Mouse (Mus musculus) limb, embryonic 12.5 days (tissue): ENCODE results near the gene Phf11b. TPM values are rescaled to one million over a fixed set of nuclear protein-coding genes. Genes with fewer than 3 reads are reported as not detected.
"Not testable (repeated sequence)": the region's sequence is repeated elsewhere in the genome, so short reads cannot be mapped to it uniquely, and the experiment has no call there.

ENCODE experiments used
- ATAC-seq: fragments of 200-750 bp; cut with Nextera tagmentation; 2 replicates; pipeline ENCODE4 v1.8.0; 2017; ENCODE audit warnings: low read depth, moderate TSS enrichment; ENCODE audit not compliant: insufficient number of reproducible peaks, insufficient read depth, low FRiP score, low TSS enrichment
- H3K27ac ChIP-seq: fragments of 300-500 bp; sonication (generic); 2 replicates; pipeline ENCODE4 v1.5.1; 2016; ENCODE audit warnings: mild to moderate bottlenecking, moderate library complexity
- H3K27me3 ChIP-seq: fragments of 300-500 bp; sonication (generic); 2 replicates; pipeline ENCODE4 v1.6.1; 2016; ENCODE audit warnings: mild to moderate bottlenecking, moderate library complexity
- H3K36me3 ChIP-seq: fragments of 300-500 bp; sonication (generic); 2 replicates; pipeline ENCODE4 v1.6.1; 2016; ENCODE audit warnings: mild to moderate bottlenecking, moderate library complexity
- H3K4me1 ChIP-seq: fragments of 300-500 bp; sonication (generic); replicated peaks from 2 replicates; pipeline ENCODE4 v1.6.1; 2016
- H3K4me2 ChIP-seq: fragments of 300-500 bp; sonication (generic); 2 replicates; pipeline ENCODE4 v1.6.1; 2016; ENCODE audit warnings: mild to moderate bottlenecking, moderate library complexity
- H3K4me3 ChIP-seq: fragments of 300-500 bp; sonication (generic); replicated peaks from 2 replicates; pipeline ENCODE4 v1.5.1; 2016; ENCODE audit warnings: mild to moderate bottlenecking
- H3K9ac ChIP-seq: fragments of 300-500 bp; sonication (generic); replicated peaks from 2 replicates; pipeline ENCODE4 v1.6.1; 2016; ENCODE audit warnings: mild to moderate bottlenecking, moderate library complexity
- H3K9me3 ChIP-seq: fragments of 300-500 bp; sonication (generic); 2 replicates; pipeline ENCODE4 v1.6.1; 2016; ENCODE audit warnings: mild to moderate bottlenecking, moderate library complexity
- WGBS: fragments of 180-500 bp; shearing (Covaris S2); methylation state at CpG from one replicate; pipeline ENCODE4 v1.1.7; 2016; 5-methylcytosine and 5-hydroxymethylcytosine counted together
- polyA plus RNA-seq: library from polyadenylated mRNA; unstranded; fragments of >200 nt; fragmentation: Nextera tagmentation; extraction: Ambion mirVana; gene quantifications from 2 replicates; pipeline ENCODE4 v1.2.1, GENCODE M21; 2016

Phf11b gene
- not detected in 2 replicates for polyA plus RNA-seq

DNA sequence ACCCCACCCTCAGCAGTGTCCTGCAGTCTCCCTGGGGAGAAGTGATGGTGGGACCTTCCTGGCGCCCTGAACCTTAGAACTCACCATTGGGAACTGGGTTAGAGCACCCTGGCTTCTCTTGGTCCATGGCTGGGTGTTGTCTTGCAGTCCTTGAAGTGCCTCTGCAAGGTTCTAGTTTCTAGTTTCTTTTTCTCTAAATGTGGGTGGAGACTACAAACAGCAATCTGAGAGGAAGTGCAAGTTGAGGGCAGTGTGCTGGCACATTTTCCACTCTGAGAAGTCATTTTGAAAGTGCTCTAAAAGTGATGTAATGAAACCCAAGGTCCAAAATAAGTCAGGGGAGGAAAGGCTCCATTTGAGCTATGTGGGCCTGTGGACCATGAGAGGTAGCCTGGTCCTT lies at the start of gene Phf11b:
TSS of gene Phf11b (minus strand) at position 163 of the 400 bp plus-strand sequence.
- not testable (repeated sequence) for H3K27me3 ChIP-seq, H3K9me3 ChIP-seq, H3K36me3 ChIP-seq, H3K4me2 ChIP-seq, H3K9ac ChIP-seq, H3K27ac ChIP-seq, ATAC-seq, H3K4me1 ChIP-seq, H3K4me3 ChIP-seq
- WGBS, result 75% methylated on average over 1 of the region's 1 CpGs

DNA sequence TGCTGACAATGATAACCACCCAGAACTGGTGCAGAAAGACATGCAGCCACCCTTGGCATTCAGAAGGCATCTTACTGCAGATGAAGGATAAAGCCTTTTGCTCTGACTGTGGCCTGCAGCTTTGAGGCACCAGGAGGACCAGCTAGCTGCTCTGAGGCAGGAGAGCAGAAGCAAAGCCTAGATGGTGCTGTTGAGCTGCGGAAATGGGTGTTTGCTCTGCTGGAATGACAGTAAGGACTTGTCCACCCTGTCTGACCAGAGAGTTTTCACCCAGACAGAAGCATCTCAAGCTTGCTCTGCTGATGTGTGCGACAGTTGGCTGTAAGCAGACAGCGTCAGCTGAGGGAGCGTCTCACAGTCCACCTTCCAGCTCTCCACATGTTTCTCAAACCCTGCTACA lies 49.0 kb upstream of the Phf11b start:
- not testable (repeated sequence) for H3K36me3 ChIP-seq, H3K4me3 ChIP-seq, H3K27me3 ChIP-seq, H3K27ac ChIP-seq, H3K4me1 ChIP-seq, ATAC-seq, H3K9ac ChIP-seq, H3K9me3 ChIP-seq, H3K4me2 ChIP-seq
- WGBS, result 75% methylated on average over 4 of the region's 4 CpGs

DNA sequence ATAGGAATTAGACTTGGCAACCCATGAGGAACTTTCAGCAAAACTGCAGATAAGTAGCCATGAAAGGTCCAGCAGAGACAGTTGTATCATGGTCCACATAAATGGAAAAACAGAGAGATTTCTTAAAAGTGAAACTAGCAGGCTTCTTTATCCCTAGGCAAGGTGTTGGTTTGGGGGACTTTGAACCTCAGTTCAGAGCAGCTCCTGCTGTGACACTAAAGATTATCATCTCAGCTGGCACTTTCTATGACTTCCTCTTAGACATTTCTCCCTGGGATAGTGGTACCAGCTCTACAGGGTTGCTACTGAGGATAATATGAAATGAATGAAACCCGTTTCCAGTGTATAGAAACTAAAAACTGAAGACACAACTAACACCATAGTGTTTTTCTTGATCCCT lies 48.4 kb upstream of the Phf11b start:
- Histone ChIP-seq H3K27ac (no peak overlapping the region), H3K9me3 (no peaks in the 10 kb centered on the region), H3K36me3 (no peaks in the 10 kb centered on the region), H3K9ac (no peak overlapping the region), H3K4me3 (no peak overlapping the region), H3K4me2 (no peak overlapping the region), H3K4me1 (no peaks in the 10 kb centered on the region), H3K27me3 (no peaks in the 10 kb centered on the region)
- ATAC-seq, result no peak
- WGBS, result 62% methylated on average over 1 of the region's 1 CpGs

DNA sequence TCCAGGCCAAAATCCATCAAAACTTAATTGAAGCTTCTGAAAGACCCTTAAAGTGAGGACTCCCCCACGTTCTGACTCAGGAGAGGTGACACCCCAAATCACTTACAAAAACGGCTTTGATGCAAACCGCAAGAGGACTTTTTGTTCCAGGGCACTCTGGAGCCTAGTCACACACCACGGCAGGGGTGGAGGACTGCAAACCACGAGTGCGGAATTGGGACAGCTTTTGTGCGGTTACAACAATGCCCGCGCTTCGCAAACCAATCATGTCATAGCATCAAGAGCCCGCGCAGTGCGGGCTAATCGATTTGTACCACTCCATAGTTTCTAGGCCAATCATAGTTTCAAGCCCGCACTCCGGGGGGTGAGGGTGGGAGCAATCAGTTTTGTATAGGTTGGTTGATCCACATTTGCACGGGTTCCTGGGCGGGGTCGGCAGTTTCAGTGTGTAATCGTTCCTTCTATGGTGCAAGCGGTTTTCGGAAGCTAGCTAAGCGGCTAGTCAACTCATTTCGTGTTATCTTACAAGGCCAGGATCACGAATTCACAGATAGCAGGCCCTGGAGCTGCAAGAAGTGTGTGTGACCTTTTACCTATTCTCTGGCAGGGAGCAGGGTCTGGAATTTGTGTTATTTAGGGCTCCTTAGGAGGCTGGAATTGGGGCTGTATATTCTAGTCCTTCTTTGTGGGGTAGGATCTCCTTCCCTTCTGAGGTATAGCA lies 29.4 kb upstream of the Phf11b start:
- ATAC-seq, result no peak
- Histone ChIP-seq H3K36me3 (no peaks in the 10 kb centered on the region), H3K9ac (no peak overlapping the region), H3K27me3 (no peaks in the 10 kb centered on the region), H3K4me1 (no peaks in the 10 kb centered on the region), H3K27ac (no peak overlapping the region), H3K4me3 (no peak overlapping the region), H3K9me3 (peaks cover 18% of the 10 kb centered on the region; the same call in 1 of the 2 replicates), H3K4me2 (no peak overlapping the region)
- WGBS, result 94% methylated on average over 25 of the region's 25 CpGs

DNA sequence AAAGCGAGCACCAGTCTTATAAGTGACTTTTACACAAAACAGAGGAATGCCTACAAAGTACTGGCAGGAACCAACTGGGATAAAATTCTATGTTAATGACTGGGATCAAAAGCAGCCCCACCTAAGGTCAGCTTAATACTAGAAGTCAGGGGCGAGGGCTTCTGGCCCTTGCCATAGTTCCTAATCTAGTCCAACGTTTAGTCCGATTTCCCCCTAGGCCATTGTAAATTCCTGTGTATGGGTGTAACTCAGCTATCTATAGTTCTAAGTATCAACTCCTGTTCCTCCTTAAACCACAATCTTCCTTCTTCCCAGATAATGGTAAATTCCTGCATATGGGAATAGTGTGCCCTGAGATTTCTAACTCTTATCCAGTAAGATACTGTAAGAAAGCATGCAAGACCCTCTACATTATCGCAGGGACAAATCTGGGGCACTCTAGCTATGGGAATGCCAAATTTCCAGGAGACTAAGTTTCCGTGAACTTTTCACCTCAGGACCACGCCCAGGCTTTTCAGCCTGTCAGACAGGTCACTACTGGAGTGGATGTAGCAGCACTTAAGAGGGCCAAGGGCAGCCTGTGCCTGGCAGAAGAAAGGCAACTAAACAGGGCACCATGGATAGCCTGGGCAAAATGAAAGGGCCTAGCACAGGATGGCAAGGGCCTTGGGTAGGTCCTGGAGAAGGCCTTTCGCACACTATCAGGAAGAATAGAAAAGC lies 25.4 kb upstream of the Phf11b start:
- 78% methylated on average over 8 of the region's 8 CpGs for WGBS
- no peak for ATAC-seq
- no peak overlapping the region for H3K9ac ChIP-seq
- H3K27me3 ChIP-seq, result no peaks in the 10 kb centered on the region
- H3K4me3 ChIP-seq, result no peak overlapping the region
- H3K36me3 ChIP-seq, result no peaks in the 10 kb centered on the region
- H3K9me3 ChIP-seq, result peaks cover 13% of the 10 kb centered on the region; the same call in 1 of the 2 replicates
- no peaks in the 10 kb centered on the region for H3K4me1 ChIP-seq
- no peak overlapping the region for H3K27ac ChIP-seq
- no peak overlapping the region for H3K4me2 ChIP-seq

DNA sequence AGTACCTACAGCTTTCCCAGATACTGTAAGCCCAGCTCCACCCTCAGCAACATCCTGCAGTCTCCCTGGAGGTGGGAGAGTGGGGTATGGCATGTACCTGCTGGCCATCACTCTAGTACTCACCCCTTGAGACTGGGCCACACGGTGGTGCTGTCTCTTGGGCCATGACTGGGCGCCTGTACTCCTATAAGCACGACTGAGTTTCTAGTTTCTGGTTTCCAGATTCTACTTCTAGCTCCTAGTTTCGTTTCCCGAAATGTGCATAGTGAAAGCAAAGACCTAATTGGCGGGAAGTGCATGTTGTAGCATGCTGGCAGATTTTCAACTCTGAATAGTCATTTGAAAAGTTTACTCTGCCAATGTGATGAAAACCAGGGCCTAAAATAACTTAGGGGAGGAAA lies 24.1 kb upstream of the Phf11b start, which contains the start of gene Phf11d:
TSS of gene Phf11d (minus strand) at position 227 of the 401 bp plus-strand sequence.
- Histone ChIP-seq H3K27me3 (no peaks in the 10 kb centered on the region), H3K36me3 (no peaks in the 10 kb centered on the region), H3K9me3 (peaks cover 1% of the 10 kb centered on the region; the same call in 1 of the 2 replicates), H3K4me3 (no peak within 1 kb of the TSS), H3K4me1 (no peaks in the 10 kb centered on the region), H3K27ac (no peak within 1 kb of the TSS), H3K4me2 (no peak within 1 kb of the TSS), H3K9ac (no peak within 1 kb of the TSS)
- 69% methylated on average over 6 of the region's 6 CpGs for WGBS
- no peak for ATAC-seq

DNA sequence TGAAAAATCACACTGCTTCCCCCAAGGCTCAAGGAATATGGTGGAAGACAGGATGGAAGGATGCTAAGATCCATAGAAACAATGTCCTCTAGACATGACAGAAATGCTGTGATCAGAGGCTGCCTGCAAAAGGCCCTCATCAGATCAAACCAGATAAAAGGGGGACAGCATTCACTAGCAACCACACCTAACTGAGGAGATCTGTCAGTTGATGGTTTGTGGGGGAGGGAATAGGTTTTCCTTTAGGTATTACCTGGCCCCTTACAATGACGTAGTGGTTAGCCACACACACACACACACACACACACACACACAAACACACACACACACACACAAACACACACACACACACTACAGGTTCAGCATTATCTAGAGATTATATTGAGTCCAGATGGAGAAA lies 1.6 kb downstream of the Phf11b start:
- no peaks in the 10 kb centered on the region for H3K36me3 ChIP-seq
- no peak overlapping the region for H3K9ac ChIP-seq
- no peaks in the 10 kb centered on the region for H3K9me3 ChIP-seq
- H3K4me1 ChIP-seq, result no peaks in the 10 kb centered on the region
- H3K4me2 ChIP-seq, result no peak overlapping the region
- no peaks in the 10 kb centered on the region for H3K27me3 ChIP-seq
- ATAC-seq, result no peak
- WGBS, result 100% methylated on average over 1 of the region's 1 CpGs
- no peak overlapping the region for H3K27ac ChIP-seq
- H3K4me3 ChIP-seq, result no peak overlapping the region

DNA sequence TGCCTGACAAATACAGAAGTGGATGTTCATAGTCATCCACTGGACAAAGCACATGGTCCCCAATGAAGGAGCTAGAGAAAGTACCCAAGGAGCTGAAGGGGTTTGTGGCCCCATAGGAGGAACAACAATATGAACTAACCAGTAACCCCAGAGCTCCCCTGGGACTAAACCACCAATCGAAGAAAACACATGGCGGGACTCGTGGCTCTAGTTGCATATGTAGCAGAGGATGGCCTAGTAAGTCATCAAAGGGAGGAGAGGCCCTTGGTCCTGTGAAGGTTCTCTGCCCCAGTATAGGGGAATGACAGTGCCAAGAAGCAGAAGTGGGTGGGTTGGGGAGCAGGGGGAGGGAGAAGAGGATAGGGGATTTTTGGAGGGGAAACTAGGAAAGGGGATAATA lies 5.1 kb downstream of the Phf11b start:
- H3K27ac ChIP-seq, H3K27me3 ChIP-seq, H3K4me1 ChIP-seq, H3K4me2 ChIP-seq, H3K9me3 ChIP-seq, H3K9ac ChIP-seq, ATAC-seq, H3K36me3 ChIP-seq, H3K4me3 ChIP-seq: not testable (repeated sequence)
- WGBS, result 83% methylated on average over 3 of the region's 3 CpGs

DNA sequence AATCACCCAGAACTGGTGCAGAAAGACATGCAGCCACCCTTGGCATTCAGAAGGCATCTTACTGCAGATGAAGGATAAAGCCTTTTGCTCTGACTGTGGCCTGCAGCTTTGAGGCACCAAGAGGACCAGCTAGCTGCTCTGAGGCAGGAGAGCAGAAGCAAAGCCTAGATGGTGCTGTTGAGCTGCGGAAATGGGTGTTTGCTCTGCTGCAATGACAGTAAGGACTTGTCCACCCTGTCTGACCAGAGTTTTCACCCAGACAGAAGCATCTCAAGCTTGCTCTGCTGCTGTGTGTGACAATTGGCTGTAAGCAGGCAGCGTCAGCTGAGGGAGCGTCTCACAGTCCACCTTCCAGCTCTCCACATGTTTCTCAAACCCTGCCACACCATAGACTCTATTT lies 10.7 kb downstream of the Phf11b start:
- 55% methylated on average over 3 of the region's 3 CpGs for WGBS
- not testable (repeated sequence) for H3K4me1 ChIP-seq, H3K4me3 ChIP-seq, H3K9ac ChIP-seq, H3K4me2 ChIP-seq, H3K9me3 ChIP-seq, H3K36me3 ChIP-seq, H3K27ac ChIP-seq, ATAC-seq, H3K27me3 ChIP-seq

DNA sequence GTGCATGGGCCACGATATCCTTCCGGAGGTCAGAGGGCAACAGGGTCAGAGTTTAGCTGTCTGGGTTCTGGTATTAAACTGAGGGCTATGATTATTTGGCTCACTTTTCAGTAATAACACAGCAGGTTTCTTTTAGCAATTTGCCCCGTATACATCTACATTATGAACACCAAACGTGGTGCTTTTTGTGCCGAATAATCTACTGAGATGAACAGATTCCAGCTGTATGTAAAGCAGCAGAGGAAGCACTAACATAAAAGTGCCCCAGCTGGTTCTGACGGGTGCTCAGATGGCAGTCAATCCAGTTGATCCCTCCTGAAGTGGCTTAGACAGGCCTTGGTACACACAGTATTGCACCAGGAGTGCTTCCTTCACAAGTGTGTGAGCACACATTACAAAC lies 21.2 kb downstream of the Phf11b start:
- H3K4me2 ChIP-seq, H3K9me3 ChIP-seq, H3K27ac ChIP-seq, H3K27me3 ChIP-seq, H3K4me1 ChIP-seq, H3K36me3 ChIP-seq, H3K4me3 ChIP-seq, ATAC-seq, H3K9ac ChIP-seq: not testable (repeated sequence)
- WGBS, result 76% methylated on average over 6 of the region's 6 CpGs

DNA sequence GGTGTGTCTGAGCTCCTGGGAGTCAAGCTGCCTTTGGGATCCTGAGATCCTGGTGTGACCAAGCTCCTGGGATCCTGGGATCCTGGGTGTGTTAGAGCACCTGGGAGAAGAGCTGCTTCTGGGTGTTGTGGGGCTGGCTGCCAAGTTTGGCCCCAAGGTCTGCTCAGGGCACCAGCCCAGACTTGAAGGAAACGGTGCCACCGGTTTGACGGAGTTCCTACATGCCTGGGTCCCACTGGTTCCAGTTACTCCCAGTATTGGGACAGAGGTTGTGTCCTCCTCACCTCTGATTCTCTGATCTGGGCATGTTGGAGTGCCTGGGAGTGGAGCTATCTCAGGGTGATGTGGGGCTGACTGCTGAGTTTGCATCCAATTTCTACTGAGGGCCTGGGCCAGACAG lies 22.1 kb downstream of the Phf11b start:
- not testable (repeated sequence) for H3K4me1 ChIP-seq, H3K9me3 ChIP-seq, H3K4me3 ChIP-seq, H3K36me3 ChIP-seq, H3K9ac ChIP-seq, ATAC-seq, H3K27me3 ChIP-seq, H3K4me2 ChIP-seq, H3K27ac ChIP-seq
- 98% methylated on average over 3 of the region's 3 CpGs for WGBS
